16 mouse cellular contexts compared by ENCODE assay signal in the genomic region with DNA sequence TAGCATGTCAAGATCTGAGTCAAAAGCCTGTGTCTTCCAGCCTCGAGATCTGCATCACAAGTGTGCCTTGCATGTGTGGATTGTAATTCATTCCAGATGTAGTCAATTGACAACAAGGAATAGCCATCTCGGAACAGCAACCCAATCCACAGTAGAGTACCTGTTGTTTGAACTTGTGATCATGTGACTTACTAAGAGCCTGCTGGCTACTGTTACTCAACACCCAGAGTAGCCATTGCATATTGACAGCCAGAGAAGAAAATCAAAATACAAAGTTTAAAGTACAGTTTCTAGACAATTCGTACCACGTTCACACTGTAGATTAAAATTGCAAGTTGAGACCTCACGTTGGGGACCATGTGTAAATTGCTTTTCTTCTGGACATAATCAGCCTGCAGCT.
"Had no signal": no experiment of that assay in that cellular context is flagged by ENCODE, and none has a peak within 500 bp of the region (broad histone marks: within the 10 kb centered on the region; RNA-seq: fewer than 3 reads in every experiment).

No protein-coding gene starts in this region.

- H3K9ac ChIP-seq: neural tube, embryonic 13.5 days; neural tube, embryonic 15.5 days; stomach, embryonic 15.5 days had no signal

- H3K9me3 ChIP-seq: neural tube, embryonic 13.5 days; neural tube, embryonic 15.5 days; stomach, embryonic 15.5 days had no signal

- H3K4me1 ChIP-seq: neural tube, embryonic 13.5 days; neural tube, embryonic 15.5 days; stomach, embryonic 15.5 days had no signal

- DNase-seq: retina, postnatal 1 day; right cerebral cortex, adult 18-20 months; right cerebral cortex, postnatal 14 days; right cerebral cortex, postnatal 25 days; right cerebral cortex, postnatal 4 days; spleen, adult 18-20 months; thymus, adult 18-20 months; thymus, adult 2 months; thymus, postnatal 14 days; thymus, postnatal 25 days; thymus, postnatal 36 days; thymus, postnatal 4 days had no signal

- H3K4me2 ChIP-seq: neural tube, embryonic 13.5 days; neural tube, embryonic 15.5 days; stomach, embryonic 15.5 days had no signal

- H3K27ac ChIP-seq: neural tube, embryonic 13.5 days; neural tube, embryonic 15.5 days; stomach, embryonic 15.5 days; stomach, postnatal 0 days had no signal

- H3K36me3 ChIP-seq: neural tube, embryonic 13.5 days; neural tube, embryonic 15.5 days; stomach, embryonic 15.5 days had no signal

- H3K4me3 ChIP-seq: neural tube, embryonic 13.5 days; neural tube, embryonic 15.5 days; stomach, embryonic 15.5 days had no signal

- H3K27me3 ChIP-seq: neural tube, embryonic 13.5 days; neural tube, embryonic 15.5 days; stomach, embryonic 15.5 days had no signal
